Mouse (Mus musculus) embryonic facial prominence, embryonic 13.5 days (tissue): Measurements from ENCODE around the gene Cd36. TPM values are rescaled to one million over a fixed set of nuclear protein-coding genes. Genes with fewer than 3 reads are reported as not detected.

Experiments used
- ATAC-seq: fragments of 200-750 bp; cut with Nextera tagmentation; 2 replicates; pipeline ENCODE4 v1.8.0; 2017; ENCODE audit warnings: low read depth; ENCODE audit not compliant: insufficient number of reproducible peaks, insufficient read depth, low FRiP score, low TSS enrichment
- H3K27ac ChIP-seq: fragments of 300-500 bp; sonication (generic); 2 replicates; pipeline ENCODE4 v1.5.1; 2015; ENCODE audit warnings: moderate library complexity, mild to moderate bottlenecking, inconsistent platforms
- H3K27me3 ChIP-seq: fragments of 300-500 bp; sonication (generic); 2 replicates; pipeline ENCODE4 v1.6.1; 2015; ENCODE audit warnings: mild to moderate bottlenecking, inconsistent platforms
- H3K36me3 ChIP-seq: fragments of 300-500 bp; sonication (generic); 2 replicates; pipeline ENCODE4 v1.6.1; 2015; ENCODE audit warnings: mild to moderate bottlenecking, inconsistent platforms
- H3K4me1 ChIP-seq: fragments of 300-500 bp; sonication (generic); 2 replicates; pipeline ENCODE4 v1.6.1; 2015; ENCODE audit warnings: inconsistent platforms
- H3K4me2 ChIP-seq: fragments of 300-500 bp; sonication (generic); 2 replicates; pipeline ENCODE4 v1.6.1; 2015; ENCODE audit warnings: moderate library complexity, mild to moderate bottlenecking, inconsistent platforms
- H3K4me3 ChIP-seq: fragments of 300-500 bp; sonication (generic); 2 replicates; pipeline ENCODE4 v1.5.1; 2015; ENCODE audit warnings: mild to moderate bottlenecking, inconsistent platforms
- H3K9ac ChIP-seq: fragments of 300-500 bp; sonication (generic); 2 replicates; pipeline ENCODE4 v1.6.1; 2015; ENCODE audit warnings: mild to moderate bottlenecking, inconsistent platforms
- H3K9me3 ChIP-seq: fragments of 300-500 bp; sonication (generic); 2 replicates; pipeline ENCODE4 v1.6.1; 2016; ENCODE audit warnings: inconsistent platforms
- WGBS: fragments of 180-500 bp; shearing (Covaris S2); methylation state at CpG from one replicate; pipeline ENCODE4 v1.1.7; 2015; ENCODE audit warnings: mixed read lengths; 5-methylcytosine and 5-hydroxymethylcytosine counted together
- polyA plus RNA-seq: library from polyadenylated mRNA; unstranded; fragments of >200 nt; fragmentation: Nextera tagmentation; extraction: Ambion mirVana; gene quantifications from 2 replicates; pipeline ENCODE4 v1.2.1, GENCODE M21; 2015

The Cd36 gene
- polyA plus RNA-seq, 1 experiment from 2014 or later: 6.4 TPM

- Histone ChIP-seq H3K4me1 (no peaks in the 10 kb centered on the region), H3K9ac (no peak overlapping the region), H3K9me3 (no peaks in the 10 kb centered on the region), H3K36me3 (no peaks in the 10 kb centered on the region), H3K27me3 (no peaks in the 10 kb centered on the region), H3K4me3 (no peak overlapping the region), H3K4me2 (no peak overlapping the region), H3K27ac (no peak overlapping the region)
- no peak for ATAC-seq
- 46% methylated on average over 4 of the region's 4 CpGs for WGBS
Measured at GRCm38 (mm10) chr5:17835302-17836097, 53.1 kb downstream of the Cd36 start.

- no peaks in the 10 kb centered on the region for H3K9me3 ChIP-seq
- H3K4me3 ChIP-seq: no peak overlapping the region
- no peaks in the 10 kb centered on the region for H3K27me3 ChIP-seq
- H3K9ac ChIP-seq: no peak overlapping the region
- no peaks in the 10 kb centered on the region for H3K36me3 ChIP-seq
- no peak overlapping the region for H3K27ac ChIP-seq
- WGBS: 87% methylated on average over 1 of the region's 1 CpGs
- no peak for ATAC-seq
- H3K4me1 ChIP-seq: no peaks in the 10 kb centered on the region
- H3K4me2 ChIP-seq: no peak overlapping the region
Measured at GRCm38 (mm10) chr5:17833797-17834196, 54.8 kb downstream of the Cd36 start.

DNA sequence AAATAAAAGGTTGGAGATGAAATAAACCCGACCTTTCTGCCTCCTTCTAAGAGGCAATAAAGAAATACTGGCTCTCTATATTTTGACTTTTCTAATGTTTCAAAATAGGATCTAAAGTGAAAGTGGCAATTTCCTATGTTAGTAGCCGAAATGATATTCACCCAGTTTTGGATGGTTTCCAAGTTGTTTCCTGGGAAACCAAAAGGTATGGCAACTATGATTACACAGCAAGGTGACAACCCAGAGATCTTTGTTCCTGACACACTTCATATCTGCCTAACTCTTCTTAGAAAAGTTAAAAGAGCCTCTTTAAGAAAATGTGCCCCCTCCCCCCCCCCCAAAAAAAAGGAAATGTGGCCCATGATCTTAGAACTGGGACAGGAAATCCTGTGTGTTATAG is 58.1 kb downstream of the Cd36 start:
- no peaks in the 10 kb centered on the region for H3K27me3 ChIP-seq
- H3K4me2 ChIP-seq: no peak overlapping the region
- H3K4me3 ChIP-seq: no peak overlapping the region
- H3K36me3 ChIP-seq: no peaks in the 10 kb centered on the region
- no peak overlapping the region for H3K27ac ChIP-seq
- 55% methylated on average over 2 of the region's 2 CpGs for WGBS
- no peak overlapping the region for H3K9ac ChIP-seq
- no peaks in the 10 kb centered on the region for H3K9me3 ChIP-seq
- no peaks in the 10 kb centered on the region for H3K4me1 ChIP-seq
- ATAC-seq: no peak

GRCm38 (mm10) chr5:17828713-17829544 is 59.7 kb downstream of the Cd36 start:
- Histone ChIP-seq H3K27ac (no peak overlapping the region), H3K9ac (no peak overlapping the region), H3K4me3 (no peak overlapping the region), H3K27me3 (no peaks in the 10 kb centered on the region), H3K9me3 (no peaks in the 10 kb centered on the region), H3K4me1 (no peaks in the 10 kb centered on the region), H3K4me2 (no peak overlapping the region), H3K36me3 (no peaks in the 10 kb centered on the region)
- no peak for ATAC-seq
- 82% methylated on average over 15 of the region's 15 CpGs for WGBS

- H3K27me3 ChIP-seq: no peaks in the 10 kb centered on the region
- WGBS: 68% methylated on average over 1 of the region's 1 CpGs
- H3K27ac ChIP-seq: no peak overlapping the region
- H3K36me3 ChIP-seq: no peaks in the 10 kb centered on the region
- no peaks in the 10 kb centered on the region for H3K9me3 ChIP-seq
- no peak overlapping the region for H3K9ac ChIP-seq
- no peak overlapping the region for H3K4me2 ChIP-seq
- H3K4me1 ChIP-seq: no peaks in the 10 kb centered on the region
- ATAC-seq: no peak
- H3K4me3 ChIP-seq: no peak overlapping the region
Measured at GRCm38 (mm10) chr5:17821395-17821794, 67.2 kb downstream of the Cd36 start.

- Histone ChIP-seq H3K36me3 (no peaks in the 10 kb centered on the region), H3K27ac (no peak overlapping the region), H3K4me3 (no peak overlapping the region), H3K4me1 (no peaks in the 10 kb centered on the region), H3K9ac (no peak overlapping the region), H3K27me3 (no peaks in the 10 kb centered on the region), H3K4me2 (no peak overlapping the region), H3K9me3 (no peaks in the 10 kb centered on the region)
- no peak for ATAC-seq
- WGBS: 87% methylated on average over 2 of the region's 2 CpGs
Measured at GRCm38 (mm10) chr5:17820239-17820999, 68.2 kb downstream of the Cd36 start.

GRCm38 (mm10) chr5:17816170-17816569 is 72.4 kb downstream of the Cd36 start:
- ATAC-seq: no peak
- WGBS: 5% methylated on average over 2 of the region's 2 CpGs

GRCm38 (mm10) chr5:17810336-17810735 is 78.3 kb downstream of the Cd36 start:
- H3K27me3 ChIP-seq: no peaks in the 10 kb centered on the region
- 83% methylated on average over 1 of the region's 1 CpGs for WGBS
- H3K4me1 ChIP-seq: no peaks in the 10 kb centered on the region
- H3K4me2 ChIP-seq: no peak overlapping the region
- no peaks in the 10 kb centered on the region for H3K9me3 ChIP-seq
- no peak for ATAC-seq
- H3K4me3 ChIP-seq: no peak overlapping the region
- no peaks in the 10 kb centered on the region for H3K36me3 ChIP-seq
- H3K27ac ChIP-seq: no peak overlapping the region
- H3K9ac ChIP-seq: no peak overlapping the region

More at GRCm38 (mm10) chr5:17816170-17816569, 72.4 kb downstream of the Cd36 start:
- H3K27ac ChIP-seq: no peak overlapping the region
- H3K4me2 ChIP-seq: no peak overlapping the region
- H3K9me3 ChIP-seq: no peaks in the 10 kb centered on the region
- H3K9ac ChIP-seq: no peak overlapping the region
- no peaks in the 10 kb centered on the region for H3K27me3 ChIP-seq
- no peaks in the 10 kb centered on the region for H3K4me1 ChIP-seq
- no peak overlapping the region for H3K4me3 ChIP-seq
- H3K36me3 ChIP-seq: no peaks in the 10 kb centered on the region

DNA sequence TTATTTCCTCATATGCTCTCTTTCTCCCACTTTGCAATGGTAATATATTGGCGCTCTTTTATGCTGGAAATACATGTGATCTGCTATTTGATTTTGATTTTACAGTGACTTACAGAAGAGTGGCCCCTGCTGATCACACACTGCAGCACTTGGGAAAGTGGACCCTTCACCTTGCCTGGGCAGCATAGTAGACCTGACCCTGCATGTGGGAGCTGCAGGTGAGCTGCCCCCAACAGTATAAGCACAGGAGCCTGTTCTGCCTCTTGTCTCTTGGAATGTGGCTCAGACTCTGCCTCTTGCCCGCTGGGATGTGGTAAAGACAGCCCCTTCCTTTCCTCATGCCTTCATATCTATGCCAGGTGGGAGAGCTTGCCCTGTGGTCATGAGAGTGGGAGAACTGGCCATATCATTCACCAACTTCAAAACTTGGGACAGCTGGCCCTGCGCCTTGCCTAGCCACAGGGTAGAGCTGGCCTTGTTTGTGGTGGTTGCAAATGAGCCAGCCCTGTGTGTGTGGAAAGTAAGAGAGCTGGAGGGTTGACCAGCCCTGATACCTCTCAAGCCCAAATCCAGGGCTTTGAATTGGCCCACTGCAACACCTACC is 81.7 kb downstream of the Cd36 start:
- no peaks in the 10 kb centered on the region for H3K36me3 ChIP-seq
- WGBS: 85% methylated on average over 3 of the region's 3 CpGs
- ATAC-seq: no peak
- H3K27me3 ChIP-seq: no peaks in the 10 kb centered on the region
- no peak overlapping the region for H3K4me3 ChIP-seq
- H3K4me1 ChIP-seq: no peaks in the 10 kb centered on the region
- no peak overlapping the region for H3K27ac ChIP-seq
- H3K4me2 ChIP-seq: no peak overlapping the region
- H3K9me3 ChIP-seq: no peaks in the 10 kb centered on the region
- no peak overlapping the region for H3K9ac ChIP-seq

GRCm38 (mm10) chr5:17776571-17776970 is 112.0 kb downstream of the Cd36 start:
- 0 out of 2 replicates have a peak, but pooled peaks have one; percentile 52 for ATAC-seq
- Histone ChIP-seq H3K9ac (no peak overlapping the region), H3K4me3 (no peak overlapping the region), H3K9me3 (no peaks in the 10 kb centered on the region), H3K4me2 (no peak overlapping the region), H3K27ac (no peak overlapping the region), H3K36me3 (no peaks in the 10 kb centered on the region), H3K27me3 (no peaks in the 10 kb centered on the region), H3K4me1 (no peaks in the 10 kb centered on the region)
- WGBS: 90% methylated on average over 6 of the region's 6 CpGs

DNA sequence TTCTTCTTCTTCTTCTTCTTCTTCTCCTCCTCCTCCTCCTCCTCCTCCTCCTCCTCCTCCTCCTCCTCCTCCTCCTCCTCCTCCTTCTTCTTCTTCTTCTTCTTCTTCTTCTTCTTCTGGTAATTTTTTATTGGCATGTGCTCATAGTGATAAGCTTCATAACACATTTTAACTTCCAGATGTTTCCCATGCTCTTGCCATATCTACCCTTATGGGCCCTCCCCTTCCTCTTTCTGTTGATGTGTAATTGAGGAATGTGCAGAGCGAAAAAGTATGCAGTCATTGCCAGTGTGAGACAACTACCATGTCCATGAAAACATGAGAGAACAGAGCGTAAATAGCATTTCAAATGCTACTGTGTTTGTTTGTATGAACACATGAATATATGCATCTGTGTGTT is 118.3 kb downstream of the Cd36 start:
- Histone ChIP-seq H3K4me2 (no peak overlapping the region), H3K9me3 (no peaks in the 10 kb centered on the region), H3K4me1 (no peaks in the 10 kb centered on the region), H3K4me3 (no peak overlapping the region), H3K36me3 (no peaks in the 10 kb centered on the region), H3K27ac (no peak overlapping the region), H3K9ac (no peak overlapping the region), H3K27me3 (no peaks in the 10 kb centered on the region)
- 93% methylated on average over 2 of the region's 2 CpGs for WGBS
- no peak for ATAC-seq
